Mouse (Mus musculus) embryo, embryonic 10.5 days (tissue): ENCODE measurements around the gene Sfi1.
"Not testable (repeated sequence)": the region's sequence is repeated elsewhere in the genome, so short reads cannot be mapped to it uniquely, and the experiment has no call there.

ENCODE experiments used
- DNase-seq: peaks from one replicate; pipeline ENCODE4 v3.0.0-alpha.2; 2015; ENCODE audit warnings: low spot score

The Sfi1 gene

GRCm38 (mm10) chr11:3145359-3146165, 47.7 kb downstream of the Sfi1 start:
- not testable (repeated sequence) for DNase-seq

GRCm38 (mm10) chr11:3143984-3144383, 49.3 kb downstream of the Sfi1 start:
- DNase-seq = not testable (repeated sequence)

- not testable (repeated sequence) for DNase-seq
These were observed 50.9 kb downstream of the Sfi1 start for GRCm38 (mm10) chr11:3142413-3142812.

GRCm38 (mm10) chr11:3140967-3141535, 52.2 kb downstream of the Sfi1 start:
- DNase-seq = not testable (repeated sequence)

- DNase-seq = not testable (repeated sequence)
These were observed 54.9 kb downstream of the Sfi1 start for GRCm38 (mm10) chr11:3138323-3138722.

GRCm38 (mm10) chr11:3137279-3137678, 56.0 kb downstream of the Sfi1 start:
- peak; percentile 30 for DNase-seq

GRCm38 (mm10) chr11:3135956-3136355, 57.3 kb downstream of the Sfi1 start:
- DNase-seq = not testable (repeated sequence)

GRCm38 (mm10) chr11:3135391-3135790, 57.9 kb downstream of the Sfi1 start:
- DNase-seq = not testable (repeated sequence)

- not testable (repeated sequence) for DNase-seq
These were observed 59.9 kb downstream of the Sfi1 start for GRCm38 (mm10) chr11:3133360-3133759.

- not testable (repeated sequence) for DNase-seq
These were observed 60.3 kb downstream of the Sfi1 start for GRCm38 (mm10) chr11:3132957-3133356.

- not testable (repeated sequence) for DNase-seq
These were observed 61.3 kb downstream of the Sfi1 start for GRCm38 (mm10) chr11:3132001-3132400.

GRCm38 (mm10) chr11:3129852-3130251, 63.4 kb downstream of the Sfi1 start:
- peak; percentile 3 for DNase-seq

GRCm38 (mm10) chr11:3129276-3129675, 64.0 kb downstream of the Sfi1 start:
- not testable (repeated sequence) for DNase-seq

- peak; percentile 16 for DNase-seq
These were observed 65.9 kb downstream of the Sfi1 start for GRCm38 (mm10) chr11:3127303-3127795.

- not testable (repeated sequence) for DNase-seq
These were observed 66.6 kb downstream of the Sfi1 start for GRCm38 (mm10) chr11:3126478-3127302.

- DNase-seq = not testable (repeated sequence)
These were observed 67.3 kb downstream of the Sfi1 start for GRCm38 (mm10) chr11:3125922-3126321.

- DNase-seq = not testable (repeated sequence)
These were observed 68.1 kb downstream of the Sfi1 start for GRCm38 (mm10) chr11:3124932-3125810.

- no peak for DNase-seq
These were observed 78.9 kb downstream of the Sfi1 start for GRCm38 (mm10) chr11:3114403-3114802.

- no peak for DNase-seq
These were observed 87.1 kb downstream of the Sfi1 start for GRCm38 (mm10) chr11:3106154-3106553.

- no peak for DNase-seq
These were observed 88.0 kb downstream of the Sfi1 start for GRCm38 (mm10) chr11:3105261-3105731.
